Mouse (Mus musculus) erythroblast, adult 5-6 weeks (primary cell): ENCODE measurements around the gene Islr2. TPM values are rescaled to one million over a fixed set of nuclear protein-coding genes. Genes with fewer than 3 reads are reported as not detected.

ENCODE experiments used
- ATAC-seq: replicated peaks from 2 replicates; pipeline ENCODE4 v1.8.0; 2016; ENCODE audit warnings: moderate number of reproducible peaks, mild to moderate bottlenecking, moderate TSS enrichment, inconsistent platforms; ENCODE audit not compliant: poor library complexity, low FRiP score, severe bottlenecking
- total RNA-seq, 2 experiments: library from RNA; stranded (forward) in 1 of 2; stranded (reverse) in 1 of 2; fragments of 150-400 nt in 1 of 2; fragments of 200-764, 138-1000 nt in 1 of 2; gene quantifications; 2 replicates each; pipeline versions ENCODE4 v1.2.3 to v1.2.4; 2015 to 2017; ENCODE audit warnings: low replicate concordance in 2 of 2

The Islr2 gene
- total RNA-seq, 2 experiments from 2014 or later = not detected

GRCm38 (mm10) chr9:58199381-58200269, 4.5 kb downstream of the Islr2 start:
- ATAC-seq = no peak

- no peak for ATAC-seq
These were observed 5.2 kb downstream of the Islr2 start for GRCm38 (mm10) chr9:58198801-58199371.

GRCm38 (mm10) chr9:58197781-58198701, 6.1 kb downstream of the Islr2 start:
- peak; percentile 73 for ATAC-seq

GRCm38 (mm10) chr9:58196610-58197567, 7.2 kb downstream of the Islr2 start:
- ATAC-seq = no peak

- ATAC-seq = no peak
These were observed 8.0 kb downstream of the Islr2 start for GRCm38 (mm10) chr9:58196141-58196540.

- ATAC-seq = no peak
These were observed 8.4 kb downstream of the Islr2 start for GRCm38 (mm10) chr9:58195671-58196070.

- ATAC-seq = no peak
These were observed 9.9 kb downstream of the Islr2 start for GRCm38 (mm10) chr9:58194222-58194621.

GRCm38 (mm10) chr9:58184456-58184855, 19.7 kb downstream of the Islr2 start:
- ATAC-seq = no peak

- ATAC-seq = no peak
These were observed 24.7 kb downstream of the Islr2 start for GRCm38 (mm10) chr9:58179390-58179789.

GRCm38 (mm10) chr9:58177165-58177564, 27.0 kb downstream of the Islr2 start:
- ATAC-seq = no peak

- no peak for ATAC-seq
These were observed 28.2 kb downstream of the Islr2 start for GRCm38 (mm10) chr9:58175745-58176487.

GRCm38 (mm10) chr9:58174818-58175251, 29.3 kb downstream of the Islr2 start:
- ATAC-seq = no peak

- ATAC-seq = no peak
These were observed 31.3 kb downstream of the Islr2 start for GRCm38 (mm10) chr9:58172863-58173262.

- ATAC-seq = no peak
These were observed 34.7 kb downstream of the Islr2 start for GRCm38 (mm10) chr9:58169426-58169825.

- no peak for ATAC-seq
These were observed 35.2 kb downstream of the Islr2 start for GRCm38 (mm10) chr9:58168880-58169279.

GRCm38 (mm10) chr9:58165779-58166178, 38.3 kb downstream of the Islr2 start:
- ATAC-seq = no peak

GRCm38 (mm10) chr9:58163146-58163545, 41.0 kb downstream of the Islr2 start:
- ATAC-seq = no peak

- ATAC-seq = no peak
These were observed 41.9 kb downstream of the Islr2 start for GRCm38 (mm10) chr9:58162173-58162572.
